In genomic region chr4:92111390-92111988, GRCm38 (mm10) we compare ENCODE assay signal across 21 mouse cellular contexts. TPM values are rescaled to one million over a fixed set of nuclear protein-coding genes. Genes with fewer than 3 reads are reported as not detected.
DNase-seq lines count a peak whose midpoint lies in the region; ATAC-seq and TF ChIP-seq lines count a peak whose summit lies in the region.
"Had no signal": no experiment of that assay in that cellular context is flagged by ENCODE, and none has a peak within 500 bp of the region (broad histone marks: within the 10 kb centered on the region; RNA-seq: fewer than 3 reads in every experiment).

No protein-coding gene starts in this region.

- ATAC-seq in neural tube, embryonic 12.5 days (ENCODE audit: low FRiP score, low read depth): peak; percentile 44; the same call in 1 of the 2 replicates
- ATAC-seq in neural tube, embryonic 15.5 days (ENCODE audit: low FRiP score): no peak
- peak; percentile 78 for ATAC-seq in forebrain, embryonic 12.5 days (ENCODE audit: low FRiP score)
- ATAC-seq in hindbrain, embryonic 14.5 days (ENCODE audit: low FRiP score): peak; percentile 64; the same call in 1 of the 2 replicates
- ATAC-seq in liver, postnatal 0 days: no peak
- ATAC-seq: activated CD4-positive, CD25-positive, alpha-beta regulatory T cell, adult 4 months; intestine, embryonic 16.5 days; liver, embryonic 12.5 days had no signal

- H3K4me2 ChIP-seq in neural tube, embryonic 12.5 days (replicated peaks): no peak overlapping the region
- H3K4me2 ChIP-seq in neural tube, embryonic 15.5 days: no peak overlapping the region
- H3K4me2 ChIP-seq in forebrain, embryonic 12.5 days: peak overlapping the region; percentile 22
- H3K4me2 ChIP-seq in hindbrain, embryonic 14.5 days (replicated peaks): no peak overlapping the region
- no peak overlapping the region for H3K4me2 ChIP-seq in liver, postnatal 0 days (ENCODE audit: low read depth, low read length)
- H3K4me2 ChIP-seq: heart, embryonic 12.5 days; kidney, embryonic 15.5 days; liver, embryonic 12.5 days; lung, embryonic 15.5 days had no signal

- no peaks in the 10 kb centered on the region for H3K4me1 ChIP-seq in neural tube, embryonic 12.5 days
- H3K4me1 ChIP-seq in neural tube, embryonic 15.5 days: no peaks in the 10 kb centered on the region
- H3K4me1 ChIP-seq in forebrain, embryonic 12.5 days: peaks cover 7% of the 10 kb centered on the region
- H3K4me1 ChIP-seq in hindbrain, embryonic 14.5 days (replicated peaks; ENCODE audit: control insufficient read depth, insufficient read depth, low read length): no peaks in the 10 kb centered on the region
- H3K4me1 ChIP-seq in liver, postnatal 0 days (ENCODE audit: insufficient read depth): no peaks in the 10 kb centered on the region
- H3K4me1 ChIP-seq: heart, embryonic 12.5 days; kidney, embryonic 15.5 days; limb, embryonic 10.5 days; liver, embryonic 12.5 days; lung, embryonic 15.5 days had no signal

- no peaks in the 10 kb centered on the region for H3K9me3 ChIP-seq in neural tube, embryonic 12.5 days
- no peaks in the 10 kb centered on the region for H3K9me3 ChIP-seq in neural tube, embryonic 15.5 days (replicated peaks)
- no peaks in the 10 kb centered on the region for H3K9me3 ChIP-seq in forebrain, embryonic 12.5 days
- H3K9me3 ChIP-seq in hindbrain, embryonic 14.5 days (ENCODE audit: control insufficient read depth, low read length): no peaks in the 10 kb centered on the region
- no peaks in the 10 kb centered on the region for H3K9me3 ChIP-seq in liver, postnatal 0 days (ENCODE audit: low read length)
- H3K9me3 ChIP-seq: heart, embryonic 12.5 days; kidney, embryonic 15.5 days; limb, embryonic 10.5 days; liver, embryonic 12.5 days; lung, embryonic 15.5 days had no signal

- H3K27me3 ChIP-seq in neural tube, embryonic 12.5 days (replicated peaks): no peaks in the 10 kb centered on the region
- no peaks in the 10 kb centered on the region for H3K27me3 ChIP-seq in neural tube, embryonic 15.5 days (replicated peaks)
- H3K27me3 ChIP-seq in forebrain, embryonic 12.5 days: no peaks in the 10 kb centered on the region
- H3K27me3 ChIP-seq in hindbrain, embryonic 14.5 days (ENCODE audit: control insufficient read depth, insufficient read depth, low read length): no peaks in the 10 kb centered on the region
- no peaks in the 10 kb centered on the region for H3K27me3 ChIP-seq in liver, postnatal 0 days (ENCODE audit: insufficient read depth, low read length)
- H3K27me3 ChIP-seq: heart, embryonic 12.5 days; kidney, embryonic 15.5 days; liver, embryonic 12.5 days; lung, embryonic 15.5 days had no signal

- H3K27ac ChIP-seq in neural tube, embryonic 12.5 days: no peak overlapping the region
- no peak overlapping the region for H3K27ac ChIP-seq in neural tube, embryonic 15.5 days (replicated peaks)
- H3K27ac ChIP-seq in forebrain, embryonic 12.5 days: no peak overlapping the region
- H3K27ac ChIP-seq in hindbrain, embryonic 14.5 days: no peak overlapping the region
- no peak overlapping the region for H3K27ac ChIP-seq in liver, postnatal 0 days (ENCODE audit: low read depth)
- H3K27ac ChIP-seq: kidney, embryonic 15.5 days; limb, embryonic 10.5 days; liver, embryonic 12.5 days; lung, embryonic 15.5 days; macrophage had no signal

- H3K9ac ChIP-seq in neural tube, embryonic 12.5 days: no peak overlapping the region
- H3K9ac ChIP-seq in neural tube, embryonic 15.5 days (replicated peaks): no peak overlapping the region
- H3K9ac ChIP-seq in forebrain, embryonic 12.5 days: no peak overlapping the region
- no peak overlapping the region for H3K9ac ChIP-seq in hindbrain, embryonic 14.5 days
- no peak overlapping the region for H3K9ac ChIP-seq in liver, postnatal 0 days (replicated peaks)
- H3K9ac ChIP-seq: heart, embryonic 12.5 days; kidney, embryonic 15.5 days; liver, embryonic 12.5 days; lung, embryonic 15.5 days had no signal

- no peak overlapping the region for H3K4me3 ChIP-seq in neural tube, embryonic 12.5 days
- no peak overlapping the region for H3K4me3 ChIP-seq in neural tube, embryonic 15.5 days (replicated peaks)
- no peak overlapping the region for H3K4me3 ChIP-seq in forebrain, embryonic 12.5 days (replicated peaks)
- H3K4me3 ChIP-seq in hindbrain, embryonic 14.5 days (replicated peaks; ENCODE audit: low read length): no peak overlapping the region
- H3K4me3 ChIP-seq in liver, postnatal 0 days (ENCODE audit: low read depth, low read length): no peak overlapping the region
- H3K4me3 ChIP-seq: heart, embryonic 12.5 days; kidney, embryonic 15.5 days; limb, embryonic 10.5 days; liver, embryonic 12.5 days; lung, embryonic 15.5 days had no signal

- WGBS in neural tube, embryonic 12.5 days: 30% methylated on average over 8 of the region's 8 CpGs
- WGBS in neural tube, embryonic 15.5 days: 31% methylated on average over 8 of the region's 8 CpGs
- WGBS in forebrain, embryonic 12.5 days: 11% methylated on average over 8 of the region's 8 CpGs
- WGBS in hindbrain, embryonic 14.5 days: 25% methylated on average over 8 of the region's 8 CpGs
- 49% methylated on average over 8 of the region's 8 CpGs for WGBS in liver, postnatal 0 days (ENCODE audit: insufficient replicate concordance)

- no peak for DNase-seq in hindbrain, embryonic 14.5 days (ENCODE audit: low spot score)
- DNase-seq in urinary bladder, postnatal 36 days (ENCODE audit: low spot score in 2 of 2): no peak
- no peak for DNase-seq in liver, postnatal 0 days
- DNase-seq in right cerebral cortex, postnatal 4 days: no peak
- DNase-seq: adrenal gland, postnatal 14 days; B cell, adult 2 months; cerebellum, adult 8-10 months; retina, postnatal 1 day; thymus, postnatal 36 days had no signal

- no peaks in the 10 kb centered on the region for H3K36me3 ChIP-seq in neural tube, embryonic 12.5 days
- no peaks in the 10 kb centered on the region for H3K36me3 ChIP-seq in neural tube, embryonic 15.5 days
- no peaks in the 10 kb centered on the region for H3K36me3 ChIP-seq in forebrain, embryonic 12.5 days (replicated peaks)
- no peaks in the 10 kb centered on the region for H3K36me3 ChIP-seq in hindbrain, embryonic 14.5 days (replicated peaks; ENCODE audit: control insufficient read depth, insufficient read depth)
- H3K36me3 ChIP-seq in liver, postnatal 0 days (replicated peaks; ENCODE audit: insufficient read depth, low read length): no peaks in the 10 kb centered on the region
- H3K36me3 ChIP-seq: heart, embryonic 12.5 days; kidney, embryonic 15.5 days; limb, embryonic 10.5 days; liver, embryonic 12.5 days; lung, embryonic 15.5 days had no signal

- no peak for TF ChIP-seq EP300 in liver, postnatal 0 days (IDR thresholded peaks at IDR 0.05; ENCODE audit: low read depth)

- TF ChIP-seq CTCF in liver, postnatal 0 days (IDR thresholded peaks at IDR 0.05; ENCODE audit: low read depth): no peak

RNA-seq across cellular contexts. Expression of gene Izumo3, which starts 35.5 kb away (rescaled TPM):
- not detected in 2 replicates for polyA plus RNA-seq in neural tube, embryonic 12.5 days (2016; fragmentation: Nextera tagmentation; extraction: Ambion mirVana)
- not detected in 2 replicates for polyA plus RNA-seq in neural tube, embryonic 15.5 days (2015; fragmentation: Nextera tagmentation; extraction: Ambion mirVana)
- not detected in 2 replicates for polyA plus RNA-seq in forebrain, embryonic 12.5 days (2016; fragmentation: Nextera tagmentation; extraction: Ambion mirVana)
- not detected in 2 replicates for polyA plus RNA-seq in hindbrain, embryonic 14.5 days (2014; fragmentation: Nextera tagmentation; extraction: Ambion mirVana)
- not detected in 2 replicates for polyA plus RNA-seq in liver, postnatal 0 days (2015; fragmentation: Nextera tagmentation; extraction: Ambion mirVana)
- polyA plus RNA-seq: activated CD4-positive, CD25-positive, alpha-beta regulatory T cell, adult 4 months; heart, embryonic 12.5 days; intestine, embryonic 16.5 days; kidney, embryonic 15.5 days; large intestine, adult 2 months; limb, embryonic 10.5 days; liver, embryonic 12.5 days; lung, embryonic 15.5 days; macrophage had no signal

Comparison
In these comparisons a context has a peak if more than half of its experiments do, and no peak if none do; other contexts are left out.
1. ATAC-seq: peak in neural tube, embryonic 12.5 days (single experiment), forebrain, embryonic 12.5 days (single experiment) and hindbrain, embryonic 14.5 days (single experiment); none in neural tube, embryonic 15.5 days (single experiment) and liver, postnatal 0 days (single experiment).